Mouse (Mus musculus) CH12.LX (cell line): ENCODE data around the gene Dnajb5.

Experiments
- BHLHE40 ChIP-seq: IDR thresholded peaks from 2 replicates; pipeline ENCODE4 v1.6.1; 2011; ENCODE audit warnings: mild to moderate bottlenecking, low read depth, low read length, improper control_type of control experiment
- CHD2 ChIP-seq: IDR thresholded peaks from 2 replicates; pipeline ENCODE4 v1.6.1; 2011; ENCODE audit warnings: low read length, improper control_type of control experiment
- CTCF ChIP-seq, 2 experiments: IDR thresholded peaks in 1 of 2; conservative IDR thresholded peaks in 1 of 2; 2 replicates each; pipeline ENCODE4 v1.5.1; 2011 to 2012; ENCODE audit warnings: low read depth in 2 of 2, low read length in 2 of 2, improper control_type of control experiment in 1 of 2, inconsistent platforms in 1 of 2, mild to moderate bottlenecking in 1 of 2, moderate library complexity in 1 of 2
- TCF12 ChIP-seq: IDR thresholded peaks from 2 replicates; pipeline ENCODE4 v1.6.1; 2014; ENCODE audit warnings: low read depth, mild to moderate bottlenecking, inconsistent platforms, low read length, improper control_type of control experiment

GRCm38 (mm10) chr4:42941396-42941795 lies 8.2 kb upstream of the Dnajb5 start:
- TF ChIP-seq CTCF (conservative IDR thresholded peaks at IDR 0.05 in 1 of 2, IDR thresholded peaks at IDR 0.05 in 1 of 2; ENCODE audit: low read depth in 2 of 2, low read length in 2 of 2) (no peak), BHLHE40 (no peak), TCF12 (no peak), CHD2 (no peak)
